Mouse (Mus musculus) kidney, adult 18-20 months (tissue): ENCODE results near the gene Trim61.

ENCODE experiments used
- DNase-seq: peaks from one replicate; pipeline ENCODE4 v3.0.0; 2021

Gene Trim61

GRCm38 (mm10) chr8:64983150-64983897 is 35.0 kb downstream of the Trim61 start:
- DNase-seq: no peak
